Mouse (Mus musculus) ES-Bruce4 (cell line): ENCODE data around the gene Tnfrsf11a.

ENCODE experiments used
- CTCF ChIP-seq: IDR thresholded peaks from one replicate; pipeline ENCODE4 v1.8.1; 2011; ENCODE audit warnings: low read depth, low read length
- EP300 ChIP-seq: IDR thresholded peaks from 2 replicates; pipeline ENCODE4 v1.6.1; 2011; ENCODE audit warnings: low read depth, low read length; ENCODE audit not compliant: insufficient read depth
- POLR2A ChIP-seq: IDR thresholded peaks from one replicate; pipeline ENCODE4 v1.8.1; 2011; ENCODE audit warnings: low read length; ENCODE audit not compliant: insufficient read depth

- TF ChIP-seq CTCF = no peak
- TF ChIP-seq EP300 = no peak
- TF ChIP-seq POLR2A = no peak
Observed at GRCm38 (mm10) chr1:105877808-105878207, 97.3 kb downstream of the Tnfrsf11a start.
